Mouse (Mus musculus) frontal cortex, postnatal 10 days (tissue): ENCODE results near the gene Neurog2.
A peak's percentile ranks its signal among the peaks of the same experiment; 100 is the strongest.

Experiments
- DNase-seq, 2 experiments: peaks; one replicate each; pipeline ENCODE4 v3.0.0; 2022; ENCODE audit warnings: low spot score in 2 of 2, mixed read lengths in 1 of 2

Neurog2 gene

GRCm38 (mm10) chr3:127633080-127634032 is at the start of gene Neurog2:
Gene Neurog2, plus strand, starts transcription at chr3:127633135.
- DNase-seq: peak in 1 of 2 experiments; percentile 15

DNA sequence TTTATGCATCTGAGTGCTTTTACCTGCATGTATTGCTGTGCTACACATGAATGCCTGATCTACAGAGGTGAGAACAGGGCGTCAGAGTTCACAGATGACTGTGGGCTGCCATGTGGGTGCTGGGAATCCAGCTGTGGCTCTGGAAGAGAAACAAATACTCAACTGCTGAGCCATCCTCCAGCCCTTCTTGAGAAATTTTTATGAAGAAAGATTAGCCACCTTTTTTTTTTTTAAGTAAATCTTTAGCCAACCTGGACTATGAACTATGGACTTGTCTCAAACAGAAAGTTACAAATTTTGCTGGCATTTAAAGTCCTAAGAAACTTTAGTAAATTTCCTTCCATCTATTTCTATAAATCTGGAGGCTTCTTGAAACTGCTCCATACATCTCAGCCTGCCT is 35.8 kb upstream of the Neurog2 start:
- DNase-seq: no peak

- DNase-seq: no peak
Observed at GRCm38 (mm10) chr3:127608109-127608508, 24.8 kb upstream of the Neurog2 start.

DNA sequence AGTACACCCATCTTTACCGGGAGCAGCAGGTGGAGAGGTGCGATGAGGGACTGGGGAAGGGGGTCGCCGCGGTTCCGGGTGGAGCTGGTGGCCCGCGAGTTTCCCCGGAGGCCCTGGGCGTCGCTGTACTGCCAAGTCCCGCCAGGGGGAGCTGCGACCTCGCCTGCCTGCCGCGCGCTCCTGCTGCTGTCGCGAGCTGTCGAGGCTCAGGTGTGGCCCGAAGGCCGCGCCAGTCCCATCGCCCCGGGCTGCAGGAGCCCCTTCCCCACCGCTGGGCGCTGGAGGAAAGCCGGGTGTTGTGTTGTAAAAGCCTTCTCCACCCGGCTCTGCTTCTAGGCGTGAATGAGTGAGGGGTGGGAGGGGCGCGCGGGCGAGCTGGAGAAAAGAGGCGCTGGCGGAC is 7.6 kb upstream of the Neurog2 start:
- peak in 1 of 2 experiments; percentile 48 for DNase-seq

DNA sequence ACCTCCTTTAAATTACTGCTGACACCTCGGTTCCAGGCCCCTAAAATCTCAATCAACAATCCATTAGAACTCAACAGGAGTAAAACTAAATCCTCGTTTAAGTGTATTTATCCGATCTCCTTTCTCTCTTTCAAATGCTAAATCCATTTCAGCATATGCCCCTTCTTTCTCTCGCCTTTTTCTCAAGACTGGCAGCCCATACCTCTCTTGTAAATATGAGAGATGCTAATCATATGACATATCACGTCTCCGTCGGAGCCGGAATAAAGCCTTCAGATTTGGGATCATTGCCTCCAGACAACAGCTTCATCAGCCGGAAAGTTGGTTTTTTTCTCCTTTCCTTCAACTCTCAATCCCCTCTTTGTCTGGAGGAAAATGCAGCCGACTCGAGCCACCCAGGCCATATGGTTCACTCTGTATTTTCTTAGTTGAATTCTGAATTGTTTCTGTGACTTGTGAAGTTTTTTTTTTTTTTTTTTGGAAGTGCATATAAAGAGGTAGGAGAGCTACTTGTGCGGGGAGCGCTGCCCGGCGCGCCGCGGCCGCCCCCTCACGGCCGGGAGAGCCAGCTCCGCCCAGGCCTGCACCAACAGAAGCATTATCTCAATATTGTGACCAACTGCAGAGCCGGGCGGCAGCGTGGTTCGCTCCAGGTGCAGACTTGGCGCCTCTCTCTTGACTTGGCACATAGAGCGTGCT is 7.1 kb upstream of the Neurog2 start:
- DNase-seq: no peak

GRCm38 (mm10) chr3:127626524-127626923 is 6.4 kb upstream of the Neurog2 start:
- no peak for DNase-seq

DNA sequence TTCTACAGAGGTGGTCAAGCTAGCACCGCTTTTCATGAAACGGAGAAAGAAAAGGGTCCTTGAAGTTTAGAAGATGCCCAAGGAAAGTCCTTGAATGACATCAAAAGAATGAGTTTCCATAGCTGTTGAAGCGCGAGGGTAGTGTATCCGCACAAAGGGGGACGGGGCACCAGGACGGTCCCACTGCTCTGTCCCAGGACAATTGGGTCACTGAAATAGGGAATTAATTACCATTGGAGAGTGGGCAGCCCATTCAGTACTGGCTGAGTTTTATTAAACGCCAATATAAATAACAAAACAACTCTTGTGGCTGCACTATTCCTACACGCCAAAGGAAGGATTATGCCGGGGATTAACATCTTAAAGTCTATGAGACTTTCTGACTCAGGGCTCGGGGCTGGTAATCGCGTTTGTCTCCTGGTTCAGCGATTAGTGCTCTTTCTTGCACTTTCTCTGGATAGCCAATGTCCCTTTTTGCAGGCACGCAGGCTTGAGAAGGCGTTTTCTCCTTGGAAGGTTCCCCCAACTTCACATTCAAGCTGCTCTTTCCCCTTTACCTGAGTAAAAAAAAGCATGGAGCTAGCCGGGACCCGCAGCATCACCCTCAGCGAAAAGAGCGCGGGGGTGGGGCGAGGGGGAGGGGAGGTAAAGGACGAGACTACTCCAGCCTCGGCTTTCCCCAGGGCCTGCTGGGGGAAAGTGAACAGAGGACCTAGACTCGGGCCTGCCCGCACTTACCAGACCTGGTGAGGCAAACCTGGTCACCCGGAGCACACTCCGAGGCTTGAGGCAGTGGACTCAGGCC is 5.6 kb upstream of the Neurog2 start:
- peak in 1 of 2 experiments; percentile 6 for DNase-seq

- DNase-seq: no peak
Observed at GRCm38 (mm10) chr3:127627956-127628310, 5.0 kb upstream of the Neurog2 start.

- peak in 1 of 2 experiments; percentile 5 for DNase-seq
Observed at GRCm38 (mm10) chr3:127628311-127629184, 4.4 kb upstream of the Neurog2 start.

GRCm38 (mm10) chr3:127630190-127630589 is 2.7 kb upstream of the Neurog2 start:
- no peak for DNase-seq

- DNase-seq: no peak
Observed at GRCm38 (mm10) chr3:127630735-127631372, 2.1 kb upstream of the Neurog2 start.

DNA sequence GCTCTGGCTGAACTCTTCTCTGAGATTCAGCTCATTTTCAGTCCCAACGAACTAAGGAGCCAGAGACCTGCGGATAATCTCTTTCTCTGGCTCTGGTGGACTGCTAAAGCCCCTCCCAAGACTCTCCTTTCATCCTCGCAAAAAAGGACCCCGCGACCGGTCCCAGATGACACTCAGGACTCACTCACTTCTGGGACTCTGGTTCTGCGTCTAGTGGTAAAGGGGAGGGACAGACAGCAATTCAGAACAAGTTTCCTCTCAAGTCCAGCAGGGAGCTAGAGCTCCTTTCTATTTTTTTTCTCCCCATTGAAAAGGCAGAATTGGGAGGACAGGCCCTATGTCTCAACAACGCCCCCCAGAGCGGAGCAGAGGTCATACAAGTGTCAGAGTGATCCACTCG is 1.4 kb upstream of the Neurog2 start:
- DNase-seq: no peak

DNA sequence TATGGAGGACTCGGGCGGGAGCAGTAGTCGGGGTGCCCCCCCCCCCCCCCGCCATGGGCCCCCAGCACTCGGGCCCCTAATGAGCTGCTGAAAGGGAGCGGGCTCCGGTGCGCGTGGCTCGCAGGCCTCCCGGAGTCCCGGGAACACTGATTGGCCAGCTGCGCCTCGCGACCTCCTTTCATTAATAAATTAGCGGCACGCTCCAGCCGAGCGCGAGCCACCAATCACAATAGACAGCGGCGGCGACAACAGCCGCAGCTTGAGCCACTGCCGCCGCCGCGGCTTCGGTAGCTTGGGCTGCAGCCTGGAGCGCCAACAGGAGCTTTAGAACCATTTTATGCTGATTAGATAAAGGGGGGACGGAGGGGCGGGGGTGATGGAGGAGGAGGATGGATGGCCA is 404 bp upstream of the Neurog2 start:
- DNase-seq: peak in 1 of 2 experiments; percentile 16

DNA sequence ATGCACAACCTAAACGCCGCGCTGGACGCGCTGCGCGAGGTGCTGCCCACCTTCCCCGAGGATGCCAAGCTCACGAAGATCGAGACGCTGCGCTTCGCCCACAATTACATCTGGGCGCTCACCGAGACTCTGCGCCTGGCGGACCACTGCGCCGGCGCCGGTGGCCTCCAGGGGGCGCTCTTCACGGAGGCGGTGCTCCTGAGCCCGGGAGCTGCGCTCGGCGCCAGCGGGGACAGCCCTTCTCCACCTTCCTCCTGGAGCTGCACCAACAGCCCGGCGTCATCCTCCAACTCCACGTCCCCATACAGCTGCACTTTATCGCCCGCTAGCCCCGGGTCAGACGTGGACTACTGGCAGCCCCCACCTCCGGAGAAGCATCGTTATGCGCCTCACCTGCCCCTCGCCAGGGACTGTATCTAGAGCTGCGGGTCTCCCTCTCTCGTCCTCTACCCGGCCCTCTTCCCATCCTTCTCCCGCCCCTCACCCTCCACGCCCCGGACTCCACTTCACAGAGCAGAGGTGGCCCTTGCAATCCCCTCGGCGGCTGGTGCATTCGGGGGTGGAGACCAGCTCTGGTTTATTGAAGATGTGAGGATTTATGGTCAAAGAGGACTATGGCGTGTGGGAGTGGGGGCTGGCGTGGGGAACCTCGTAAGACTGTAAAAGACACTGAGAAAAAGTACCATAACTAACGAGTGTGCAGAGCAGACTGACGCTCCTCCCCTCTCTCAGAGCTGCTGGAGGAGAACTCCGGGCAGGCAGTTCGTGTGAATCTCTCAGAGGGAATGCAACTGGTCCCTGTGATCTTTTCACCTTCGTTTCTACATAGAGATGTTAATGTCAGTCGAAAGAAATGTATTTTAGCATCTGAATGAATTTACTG is 1.4 kb downstream of the Neurog2 start:
- DNase-seq: peak; percentile 36 to 65

GRCm38 (mm10) chr3:127634984-127635349 is 2.0 kb downstream of the Neurog2 start:
- no peak for DNase-seq

DNA sequence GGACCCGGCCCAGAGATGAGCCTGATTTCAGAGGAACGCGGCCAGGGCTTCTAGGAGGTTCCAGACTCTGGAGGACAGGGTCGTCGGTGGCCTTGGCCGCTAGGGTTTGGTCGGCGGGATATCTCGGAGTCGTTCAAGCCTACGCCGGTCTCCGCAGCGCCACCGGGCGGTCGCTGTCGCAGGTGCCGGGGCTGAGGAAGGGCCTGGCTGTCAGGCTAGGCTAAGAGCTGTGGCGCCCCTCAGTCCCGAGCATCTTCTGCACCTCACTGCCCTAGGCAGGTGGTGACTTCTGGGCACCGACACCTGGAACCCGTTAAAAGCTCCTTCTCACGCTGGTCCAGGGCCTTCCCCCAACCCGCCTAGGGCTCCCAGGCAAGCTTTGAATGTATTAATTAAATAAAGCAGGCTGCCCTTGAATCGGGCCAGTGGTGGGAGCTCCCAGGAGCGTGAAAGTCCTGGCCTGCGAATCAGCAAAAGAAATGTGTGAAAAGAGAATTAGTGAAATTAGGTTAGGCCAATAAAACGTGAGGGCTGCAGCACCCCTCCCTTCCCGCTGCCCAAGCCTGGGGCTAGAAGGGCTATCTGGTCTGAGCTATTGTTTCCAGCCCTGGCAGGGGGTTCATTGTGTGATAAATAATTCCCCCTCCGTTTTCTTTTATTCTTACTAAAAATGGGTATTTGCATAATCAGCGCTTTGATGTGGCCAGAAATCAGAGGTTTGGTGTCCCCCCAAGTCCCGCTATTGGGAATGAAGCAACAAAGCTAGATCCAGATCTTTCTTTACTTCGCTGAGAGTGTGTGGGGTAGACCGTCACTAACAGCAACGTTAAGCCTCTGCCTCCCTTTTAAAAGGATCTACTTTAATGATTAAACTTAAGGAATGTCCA is 7.2 kb downstream of the Neurog2 start:
- no peak for DNase-seq

GRCm38 (mm10) chr3:127640762-127641700 is 8.1 kb downstream of the Neurog2 start:
- DNase-seq: no peak
